Mouse (Mus musculus) CH12.LX (cell line): ENCODE data around the gene Klhl35. TPM values are rescaled to one million over a fixed set of nuclear protein-coding genes. Genes with fewer than 3 reads are reported as not detected.

ENCODE experiments used
- DNase-seq: peaks from one replicate; pipeline ENCODE4 v3.0.0-alpha.2; 2013; ENCODE audit errors: extremely low read depth
- H3K27ac ChIP-seq: 2 replicates; pipeline ENCODE4 v1.5.1; 2012; ENCODE audit warnings: low read depth, mild to moderate bottlenecking, control low read depth, moderate library complexity; ENCODE audit not compliant: insufficient read depth
- H3K27me3 ChIP-seq: replicated peaks from 2 replicates; pipeline ENCODE3; 2012; ENCODE audit warnings: inconsistent platforms
- H3K36me3 ChIP-seq, 2 experiments: replicated peaks in 1 of 2; 2 replicates each; pipeline versions ENCODE3 to v1.6.1; 2012; ENCODE audit warnings: inconsistent platforms in 1 of 2, low read length in 1 of 2, mild to moderate bottlenecking in 1 of 2, mixed read lengths in 1 of 2, moderate library complexity in 1 of 2; ENCODE audit not compliant: control insufficient read depth in 1 of 2, insufficient read depth in 1 of 2
- H3K4me1 ChIP-seq, 2 experiments: 2 replicates each; pipeline ENCODE4 v1.6.1; 2012; ENCODE audit warnings: inconsistent platforms in 1 of 2, moderate library complexity in 1 of 2; ENCODE audit not compliant: insufficient read depth in 2 of 2, control insufficient read depth in 1 of 2
- H3K4me2 ChIP-seq: 2 replicates; pipeline ENCODE4 v1.6.1; 2012; ENCODE audit warnings: low read depth, mild to moderate bottlenecking, control low read depth; ENCODE audit not compliant: poor library complexity, insufficient read depth, severe bottlenecking
- H3K4me3 ChIP-seq, 3 experiments: fragments of 150-350 bp in 1 of 3; sonication (generic) in 1 of 3; replicated peaks in 1 of 3; 2 replicates each; pipeline versions ENCODE3 to v1.5.1; 2011 to 2012; ENCODE audit warnings: low read depth in 2 of 3, low read length in 2 of 3, mild to moderate bottlenecking in 2 of 3, moderate library complexity in 2 of 3, control low read depth in 1 of 3, improper control_type of control experiment in 1 of 3, inconsistent platforms in 1 of 3, mixed read lengths in 1 of 3; ENCODE audit not compliant: poor library complexity in 1 of 3
- H3K79me2 ChIP-seq: replicated peaks from 2 replicates; pipeline ENCODE4 v1.6.1; 2012; ENCODE audit warnings: mild to moderate bottlenecking, moderate library complexity; ENCODE audit not compliant: control insufficient read depth, poor library complexity, insufficient read depth, severe bottlenecking; ENCODE audit errors: extremely low read depth
- H3K9ac ChIP-seq: 2 replicates; pipeline ENCODE4 v1.6.1; 2012; ENCODE audit warnings: low read depth, mild to moderate bottlenecking, control low read depth, moderate library complexity; ENCODE audit not compliant: insufficient read depth
- H3K9me3 ChIP-seq: replicated peaks from 2 replicates; pipeline ENCODE3; 2012; ENCODE audit warnings: low read length, inconsistent platforms, mixed read lengths
- CHD2 ChIP-seq: IDR thresholded peaks from 2 replicates; pipeline ENCODE4 v1.6.1; 2011; ENCODE audit warnings: low read length, improper control_type of control experiment
- CTCF ChIP-seq, 2 experiments: IDR thresholded peaks in 1 of 2; conservative IDR thresholded peaks in 1 of 2; 2 replicates each; pipeline ENCODE4 v1.5.1; 2011 to 2012; ENCODE audit warnings: low read depth in 2 of 2, low read length in 2 of 2, improper control_type of control experiment in 1 of 2, inconsistent platforms in 1 of 2, mild to moderate bottlenecking in 1 of 2, moderate library complexity in 1 of 2
- E2F4 ChIP-seq: IDR thresholded peaks from 2 replicates; pipeline ENCODE4 v1.6.1; 2011; ENCODE audit warnings: low read depth, low read length, improper control_type of control experiment; ENCODE audit not compliant: insufficient replicate concordance
- ETS1 ChIP-seq: conservative IDR thresholded peaks from 2 replicates; pipeline ENCODE4 v1.6.1; 2012; ENCODE audit warnings: low read depth, mild to moderate bottlenecking, inconsistent platforms, low read length, improper control_type of control experiment, moderate library complexity
- GABPA ChIP-seq: IDR thresholded peaks from 2 replicates; pipeline ENCODE4 v1.6.1; 2012; ENCODE audit warnings: low read depth, low read length, improper control_type of control experiment, inconsistent platforms; ENCODE audit not compliant: insufficient replicate concordance
- IRF4 ChIP-seq: IDR thresholded peaks from 2 replicates; pipeline ENCODE4 v1.6.1; 2014; ENCODE audit warnings: low read depth, mild to moderate bottlenecking, inconsistent platforms, low read length, improper control_type of control experiment
- JUN ChIP-seq: IDR thresholded peaks from 2 replicates; pipeline ENCODE4 v1.6.1; 2011; ENCODE audit warnings: low read depth, mild to moderate bottlenecking, low read length, improper control_type of control experiment, moderate library complexity; ENCODE audit not compliant: insufficient read depth
- KAT2A ChIP-seq: IDR thresholded peaks from 2 replicates; pipeline ENCODE4 v1.6.1; 2012; ENCODE audit warnings: low read length, improper control_type of control experiment, inconsistent platforms; ENCODE audit not compliant: insufficient replicate concordance
- MAFK ChIP-seq: IDR thresholded peaks from 2 replicates; pipeline ENCODE4 v1.6.1; 2011; ENCODE audit warnings: low read length, improper control_type of control experiment; ENCODE audit not compliant: insufficient replicate concordance
- NELFE ChIP-seq: IDR thresholded peaks from 2 replicates; pipeline ENCODE4 v1.6.1; 2011; ENCODE audit warnings: low read depth, low read length, improper control_type of control experiment
- NRF1 ChIP-seq: IDR thresholded peaks from 2 replicates; pipeline ENCODE4 v1.6.1; 2014; ENCODE audit warnings: low read depth, mild to moderate bottlenecking, inconsistent platforms, low read length, improper control_type of control experiment, moderate library complexity
- PAX5 ChIP-seq: IDR thresholded peaks from 2 replicates; pipeline ENCODE4 v1.6.1; 2012; ENCODE audit warnings: low read length, inconsistent platforms, mixed read lengths
- RCOR1 ChIP-seq: conservative IDR thresholded peaks from 2 replicates; pipeline ENCODE4 v1.6.1; 2012; ENCODE audit warnings: low read depth, mild to moderate bottlenecking, inconsistent platforms, low read length, improper control_type of control experiment
- SMC3 ChIP-seq: IDR thresholded peaks from 2 replicates; pipeline ENCODE4 v1.6.1; 2011; ENCODE audit warnings: low read depth, low read length, improper control_type of control experiment
- TBP ChIP-seq: conservative IDR thresholded peaks from 2 replicates; pipeline ENCODE4 v1.6.1; 2011; ENCODE audit warnings: low read depth, low read length, improper control_type of control experiment
- UBTF ChIP-seq: IDR thresholded peaks from 2 replicates; pipeline ENCODE4 v1.6.1; 2012; ENCODE audit warnings: low read depth, mild to moderate bottlenecking, inconsistent platforms, low read length, improper control_type of control experiment, moderate library complexity
- USF1 ChIP-seq: IDR thresholded peaks from 2 replicates; pipeline ENCODE4 v1.6.1; 2014; ENCODE audit warnings: low read depth, mild to moderate bottlenecking, inconsistent platforms, low read length, improper control_type of control experiment
- ZKSCAN1 ChIP-seq: IDR thresholded peaks from 2 replicates; pipeline ENCODE4 v1.6.1; 2012; ENCODE audit warnings: low read depth, inconsistent platforms, low read length, improper control_type of control experiment, borderline replicate concordance
- ZMIZ1 ChIP-seq: IDR thresholded peaks from 2 replicates; pipeline ENCODE4 v1.6.1; 2012; ENCODE audit warnings: low read depth, mild to moderate bottlenecking, inconsistent platforms, low read length, improper control_type of control experiment
- dilution Hi-C: fragments of 300-500 bp; cut with MboI; formaldehyde crosslinking; loops from 2 replicates; pipeline ENCODE4 v1.14.3; 2020; ENCODE audit warnings: low sequenced_read_pairs; ENCODE audit not compliant: extremely low pct_unique_long_range_greater_than_20kb, extremely low pct_ligation_motif_present
- in situ Hi-C: fragments of 300-500 bp; cut with MboI; formaldehyde crosslinking; loops from 3 replicates; pipeline ENCODE4 v1.14.3; 2019; ENCODE audit warnings: low sequenced_read_pairs, low pct_ligation_motif_present, low pct_unique_long_range_greater_than_20kb, mixed read lengths
- polyA plus RNA-seq: library from polyadenylated mRNA; unstranded; fragments of >175 nt; gene quantifications from 2 replicates; pipeline ENCODE4 v1.2.1, GENCODE M21; 2012; ENCODE audit warnings: low read depth; ENCODE audit not compliant: insufficient read length
- total RNA-seq, 2 experiments: library from RNA; depleted of rRNA; stranded (reverse); fragments of 300-350 nt in 1 of 2; fragments of >200 nt in 1 of 2; gene quantifications; 2 replicates each; pipeline ENCODE4 v1.2.3; 2012 to 2014

The Klhl35 gene
- total and polyA plus RNA-seq, 3 experiments = not detected

DNA sequence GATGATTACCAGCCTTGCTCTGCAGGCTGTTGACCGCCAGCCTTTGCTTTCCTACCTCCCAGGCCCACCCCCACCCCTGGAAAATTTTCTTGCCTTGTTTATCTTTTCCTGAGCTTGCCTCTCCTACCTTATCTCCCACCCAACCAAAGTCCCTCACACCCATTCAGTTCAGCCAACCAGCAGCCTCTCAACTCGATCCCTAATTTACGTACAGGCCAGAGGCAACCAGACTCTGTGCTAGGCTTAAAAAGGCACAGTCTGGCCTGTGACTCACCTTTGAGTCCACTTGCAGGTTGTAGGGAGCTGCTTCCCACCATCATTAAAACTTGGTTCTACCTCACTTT, 51.0 kb downstream of the Klhl35 start:
- no peak overlapping the region for H3K4me2 ChIP-seq
- dilution Hi-C loops = no loop called here

GRCm38 (mm10) chr7:99518954-99519644, 53.3 kb downstream of the Klhl35 start:
- Histone ChIP-seq H3K4me3 (no peak overlapping the region), H3K36me3 (peaks cover 0 to 2% of the 10 kb centered on the region in 2 experiments), H3K4me1 (peaks cover 0 to 3% of the 10 kb centered on the region in 2 experiments; a peak in 1 of 4 replicates), H3K9me3 (no peaks in the 10 kb centered on the region), H3K4me2 (no peak overlapping the region), H3K79me2 (no peaks in the 10 kb centered on the region), H3K27ac (no peak overlapping the region), H3K9ac (no peak overlapping the region), H3K27me3 (no peaks in the 10 kb centered on the region)
- dilution Hi-C loops (no loop called here), in situ Hi-C loops (no loop called here)
- TF ChIP-seq ETS1 = no peak
- peak; percentile 16; the same call in 1 of the 2 replicates for TF ChIP-seq MAFK
- no peak for DNase-seq

More for the DNA sequence above, 51.0 kb downstream of the Klhl35 start:
- in situ Hi-C loops = no loop called here
- TF ChIP-seq ETS1 (no peak), NELFE (no peak), UBTF (no peak), GABPA (no peak), KAT2A (no peak), IRF4 (no peak), ZKSCAN1 (no peak), NRF1 (no peak), JUN (no peak), ZMIZ1 (no peak), TBP (no peak), CHD2 (no peak), RCOR1 (no peak), E2F4 (no peak), MAFK (no peak), USF1 (no peak), CTCF (conservative IDR thresholded peaks at IDR 0.05 in 1 of 2, IDR thresholded peaks at IDR 0.05 in 1 of 2; ENCODE audit: low read depth in 2 of 2, low read length in 2 of 2) (no peak), SMC3 (no peak), PAX5 (no peak)
- no peak for DNase-seq
- no peaks in the 10 kb centered on the region for H3K9me3 ChIP-seq
- no peak overlapping the region for H3K4me3 ChIP-seq
- H3K9ac ChIP-seq = no peak overlapping the region
- no peaks in the 10 kb centered on the region for H3K79me2 ChIP-seq
- H3K27me3 ChIP-seq = no peaks in the 10 kb centered on the region
- peaks cover 0 to 2% of the 10 kb centered on the region in 2 experiments for H3K36me3 ChIP-seq
- H3K27ac ChIP-seq = no peak overlapping the region
- peaks cover 0 to 3% of the 10 kb centered on the region in 2 experiments; a peak in 1 of 4 replicates for H3K4me1 ChIP-seq
